Mouse (Mus musculus) thymus, postnatal 14 days (tissue): Measurements from ENCODE around the gene Scn9a.

Experiments
- DNase-seq: peaks from one replicate; pipeline ENCODE4 v3.0.0; 2021

The Scn9a gene

DNA sequence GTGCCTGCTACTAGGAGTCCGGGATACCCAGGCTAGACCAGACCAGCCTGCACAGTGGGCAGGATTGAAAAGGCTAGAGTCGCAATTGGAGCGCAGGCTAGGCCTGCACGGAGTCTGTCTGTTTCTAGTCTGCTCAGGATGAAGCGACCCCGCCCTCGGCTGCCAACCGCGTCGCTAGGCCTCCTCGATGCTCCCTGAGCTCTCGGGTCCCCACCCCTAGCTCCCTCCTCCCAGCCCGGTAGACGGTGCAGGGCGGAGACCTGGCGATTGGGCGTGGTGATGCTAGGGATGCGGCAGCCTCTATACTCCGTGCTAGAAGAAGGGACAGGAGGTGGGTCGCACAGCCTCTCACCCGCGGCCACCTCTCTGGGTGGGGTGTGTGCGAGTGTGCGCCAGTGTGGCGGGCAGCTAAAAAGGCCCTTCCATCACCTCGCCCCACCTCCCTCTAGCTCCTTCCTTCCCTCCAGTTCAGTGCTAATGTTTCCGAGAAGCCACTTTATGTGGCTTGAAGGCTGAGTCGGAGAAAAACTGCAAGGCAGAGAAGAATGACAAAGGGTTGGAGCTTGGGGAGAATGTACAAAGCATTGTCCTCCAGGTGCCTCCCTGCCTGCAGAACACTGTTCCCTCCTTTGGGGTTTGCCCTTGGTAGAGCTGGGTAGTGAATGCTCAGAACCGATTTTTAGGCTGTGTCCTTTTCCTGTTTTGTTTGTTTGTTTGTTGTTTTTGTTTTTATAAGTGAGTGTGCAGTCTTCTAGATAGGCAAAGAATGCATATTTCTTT lies at the start of gene Scn9a:
Scn9a (minus strand) TSS at position 383 of the 780 bp plus-strand sequence.
- DNase-seq = no peak

DNA sequence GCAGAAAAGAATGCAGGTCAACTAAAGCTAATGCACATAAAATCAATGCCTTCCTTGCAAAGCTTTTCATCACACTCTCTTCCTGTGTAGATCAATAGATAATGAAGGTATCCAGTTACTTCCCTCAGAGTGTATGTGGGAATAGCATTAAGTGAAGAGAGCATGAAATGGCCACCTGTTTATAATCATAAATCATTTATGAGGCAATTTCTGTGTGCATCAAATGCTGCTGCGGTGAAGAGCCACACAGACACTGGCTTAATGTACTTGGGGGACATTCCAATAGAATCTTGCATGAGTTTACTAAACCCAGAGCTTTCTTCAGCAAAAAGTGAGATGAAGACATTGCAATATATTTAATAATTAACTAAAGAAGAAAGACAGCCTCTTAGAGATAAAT lies 27.2 kb upstream of the Scn9a start:
- DNase-seq = no peak

DNA sequence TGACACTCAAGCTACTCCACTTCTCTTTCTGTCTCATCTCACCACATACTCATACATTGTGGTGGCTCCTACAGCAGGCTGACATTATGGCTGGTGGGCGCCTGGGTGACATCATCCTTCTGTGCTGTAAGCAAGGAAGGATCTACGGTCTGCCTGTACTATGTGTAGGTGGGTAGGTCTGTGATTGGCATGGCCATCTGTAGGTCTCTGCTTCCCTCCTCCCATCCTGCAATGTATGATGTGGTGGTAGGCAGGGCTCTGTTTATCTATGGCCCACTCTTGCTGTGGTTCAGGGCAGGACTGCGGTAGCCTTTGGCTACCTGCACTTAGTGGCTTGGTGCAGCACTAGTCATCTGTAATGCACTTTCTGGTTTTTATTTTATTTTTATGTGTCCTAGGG lies 21.7 kb upstream of the Scn9a start:
- DNase-seq = no peak

DNA sequence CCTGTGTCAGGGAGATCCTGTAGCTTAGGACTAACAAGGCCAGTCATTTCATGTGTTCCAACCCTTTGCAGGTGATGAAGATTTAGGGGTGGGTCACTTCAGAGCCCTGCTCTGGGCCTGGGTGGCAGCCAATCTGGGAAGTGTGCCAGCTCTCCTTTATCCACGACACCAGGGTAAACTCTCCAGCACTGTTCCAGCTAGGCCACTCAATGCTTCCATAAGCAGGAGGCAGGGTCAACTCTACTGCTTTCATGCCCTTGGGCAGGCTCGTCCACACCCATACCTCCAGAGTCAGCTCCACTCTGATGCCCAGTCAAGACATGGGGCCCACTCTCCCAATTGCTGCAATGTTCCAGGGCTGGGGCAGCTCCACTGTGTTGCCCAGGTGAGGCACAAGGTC lies 20.7 kb upstream of the Scn9a start:
- DNase-seq = no peak

DNA sequence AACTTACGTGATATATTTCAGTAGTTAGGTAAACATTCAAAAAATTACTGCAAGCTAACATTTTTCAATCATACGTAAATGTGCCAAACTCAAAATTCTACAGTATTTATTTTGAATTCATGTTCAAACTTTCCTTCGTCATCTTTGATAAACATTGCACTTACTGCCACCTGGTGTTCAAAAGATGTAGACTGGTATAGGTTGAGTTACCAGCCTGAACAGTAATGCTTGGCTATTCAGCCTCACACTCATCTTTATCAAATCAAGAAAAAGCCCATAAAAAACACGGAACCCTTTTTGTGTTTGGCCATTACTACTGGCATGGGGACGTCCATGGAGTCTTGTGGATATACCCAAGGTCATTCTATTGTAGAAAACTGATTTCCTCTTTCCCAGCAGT lies 9.6 kb upstream of the Scn9a start:
- no peak for DNase-seq

DNA sequence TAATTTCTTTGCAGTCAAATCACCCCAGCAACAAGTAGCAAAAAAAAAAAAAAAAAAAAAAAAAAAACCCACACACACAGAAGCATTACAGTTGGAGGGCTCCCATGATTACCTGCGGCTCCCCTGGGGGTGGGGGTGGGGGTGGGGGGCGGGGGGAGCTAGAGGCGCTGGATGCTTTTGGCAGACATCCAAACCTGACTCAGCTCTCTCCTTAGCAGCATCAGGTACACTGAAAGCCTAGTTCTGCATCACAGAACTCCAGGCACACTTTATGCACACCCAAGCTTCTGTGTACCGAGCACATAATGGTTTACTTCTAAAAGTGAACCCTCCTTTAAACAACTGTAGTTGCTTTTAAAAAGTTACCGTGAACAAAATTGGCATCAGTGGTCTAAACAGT lies 2.0 kb downstream of the Scn9a start:
- no peak for DNase-seq

DNA sequence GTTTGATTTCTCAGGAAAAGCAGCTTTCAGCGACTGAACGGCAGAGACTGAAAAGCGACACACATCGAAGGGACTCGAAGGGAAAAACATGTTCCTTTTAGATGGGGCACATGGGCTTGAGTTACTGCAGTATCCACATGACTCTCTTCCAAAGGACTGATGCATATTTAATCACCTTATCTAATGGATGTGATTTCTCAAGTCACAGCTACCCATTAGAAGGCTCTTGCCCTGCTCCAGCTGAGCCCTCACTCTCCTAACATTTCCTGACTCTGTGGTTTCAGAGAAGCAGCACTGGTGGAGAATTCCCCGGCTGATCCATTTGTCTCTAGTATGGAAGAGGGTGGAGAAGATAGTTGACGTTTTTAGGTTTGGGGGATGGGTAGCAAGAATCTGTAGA lies 23.7 kb downstream of the Scn9a start:
- no peak for DNase-seq

DNA sequence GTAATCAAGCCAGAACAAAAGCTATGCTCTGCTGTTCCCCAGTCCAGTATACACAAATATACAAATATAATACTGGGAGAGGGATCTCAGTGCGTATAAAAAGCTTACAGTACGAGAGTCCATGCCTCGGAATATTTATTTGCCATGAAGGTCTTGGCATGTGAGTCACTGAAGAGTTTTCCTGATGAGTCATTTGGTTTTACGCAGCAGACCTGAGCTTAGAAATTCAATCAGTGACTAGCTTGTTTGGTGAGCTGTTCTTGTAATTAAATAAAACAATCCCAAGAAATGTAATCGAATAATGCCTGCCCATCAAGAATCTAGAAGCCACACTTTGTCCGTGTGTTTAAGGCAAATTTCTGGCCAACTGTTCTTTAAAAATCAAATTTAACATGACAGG lies 37.4 kb downstream of the Scn9a start:
- DNase-seq = no peak

DNA sequence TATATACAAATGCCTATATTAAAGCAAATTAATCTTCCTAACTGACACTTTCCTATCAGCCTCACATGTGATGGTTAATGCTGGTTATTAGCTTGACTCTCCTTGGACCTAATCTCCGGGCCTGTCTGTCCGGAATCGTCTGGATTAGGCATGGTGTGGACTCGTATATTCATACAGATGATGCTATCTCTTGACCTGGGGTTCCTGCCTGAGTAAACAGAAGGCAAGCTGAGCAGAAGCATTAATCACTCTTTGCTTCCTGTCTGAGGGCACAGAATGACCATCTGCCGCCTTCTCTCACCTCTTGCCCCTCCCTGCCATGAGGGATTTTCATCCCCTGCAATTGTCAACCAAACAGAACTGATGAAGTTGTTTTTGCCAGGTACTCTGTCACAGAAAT lies 38.6 kb downstream of the Scn9a start:
- DNase-seq = no peak

DNA sequence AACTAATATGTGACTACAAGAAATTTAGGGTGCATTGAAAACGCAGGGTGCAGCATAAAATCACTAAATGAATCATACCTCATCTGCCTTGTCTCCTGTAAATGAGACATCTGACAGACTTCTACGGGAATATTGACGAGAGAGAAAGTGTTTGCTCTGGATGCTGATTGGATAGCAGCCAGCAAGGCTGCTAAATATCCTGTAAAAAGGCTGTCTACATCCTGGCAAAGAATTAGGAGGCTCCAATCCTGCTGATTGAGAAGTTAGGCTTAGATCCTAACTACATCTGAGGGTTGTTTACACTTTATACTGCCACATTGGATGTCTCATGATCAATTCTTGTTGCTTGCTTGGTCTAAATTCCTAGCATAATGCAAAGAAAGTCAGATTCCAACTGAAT lies 44.6 kb downstream of the Scn9a start:
- no peak for DNase-seq

DNA sequence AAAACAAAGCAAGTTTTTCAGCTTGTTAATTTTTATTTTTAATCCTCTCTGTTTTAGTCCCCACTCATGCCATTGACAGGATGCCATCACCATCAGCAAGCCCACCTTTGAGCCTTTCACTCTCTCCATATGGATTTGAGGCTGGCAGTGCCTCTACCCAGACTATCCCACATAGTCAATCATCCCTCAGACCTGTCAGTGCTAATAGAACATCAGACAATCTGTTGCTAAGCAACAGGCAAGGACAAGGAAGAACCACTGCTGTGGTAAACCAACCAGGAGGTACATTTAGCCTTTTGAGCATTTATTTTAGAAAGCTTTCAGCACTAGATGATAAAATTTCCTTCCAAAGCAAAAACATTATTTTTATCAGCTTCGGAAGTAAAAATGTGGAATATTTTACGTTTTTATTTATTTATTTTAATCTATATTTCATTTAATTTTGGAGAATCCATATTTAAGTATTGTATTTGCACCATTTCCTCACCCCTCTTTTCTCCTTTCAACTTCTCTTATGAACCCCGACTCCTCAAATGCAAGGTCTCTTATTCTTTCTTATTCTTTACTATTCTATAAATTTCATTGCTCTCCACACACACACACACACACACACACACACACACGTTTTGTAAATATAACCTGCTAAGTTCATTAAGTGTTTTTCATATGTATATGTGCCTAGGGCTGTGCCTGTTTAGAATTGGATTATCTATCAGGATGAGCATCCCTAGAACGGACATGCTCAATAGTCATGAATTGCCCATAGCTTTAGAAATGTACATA lies 54.5 kb downstream of the Scn9a start:
- no peak for DNase-seq

DNA sequence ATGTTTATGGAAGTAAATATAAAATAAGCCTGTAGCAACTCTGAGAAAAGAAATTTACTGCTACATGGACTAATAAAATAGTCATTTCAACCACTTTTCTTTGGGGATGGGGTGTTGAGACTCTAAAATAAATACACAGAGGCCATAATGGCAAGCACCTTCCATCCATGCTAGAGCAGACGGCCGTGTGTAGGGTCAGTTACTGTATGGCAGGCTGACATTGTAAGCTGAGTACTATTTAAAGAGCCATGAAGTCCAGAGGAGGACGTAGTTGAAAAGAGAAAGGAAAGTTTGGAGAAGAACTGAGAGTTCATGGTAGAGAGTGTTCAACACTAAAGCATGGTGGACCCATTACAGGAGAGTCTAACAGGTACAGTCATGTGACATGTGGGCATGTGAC lies 86.5 kb downstream of the Scn9a start:
- no peak for DNase-seq

DNA sequence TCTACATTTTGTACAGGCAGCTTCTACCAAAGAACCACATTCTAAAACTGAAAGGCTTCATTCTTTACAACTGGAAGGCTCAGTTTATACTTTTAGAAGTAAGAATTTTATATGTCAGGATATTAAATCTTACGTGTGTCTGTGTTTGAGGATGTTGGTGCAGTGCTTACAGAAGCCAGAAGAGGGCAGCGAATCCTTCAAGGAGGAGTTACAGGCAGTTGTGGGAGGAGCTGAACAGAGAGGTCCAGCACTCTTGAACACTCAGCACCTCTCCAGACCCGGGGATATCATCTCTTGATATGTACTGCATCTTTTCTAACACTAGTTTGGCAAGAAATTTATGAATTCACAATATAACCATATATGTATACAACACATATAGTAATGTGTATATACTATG lies 114.8 kb downstream of the Scn9a start:
- DNase-seq = no peak

DNA sequence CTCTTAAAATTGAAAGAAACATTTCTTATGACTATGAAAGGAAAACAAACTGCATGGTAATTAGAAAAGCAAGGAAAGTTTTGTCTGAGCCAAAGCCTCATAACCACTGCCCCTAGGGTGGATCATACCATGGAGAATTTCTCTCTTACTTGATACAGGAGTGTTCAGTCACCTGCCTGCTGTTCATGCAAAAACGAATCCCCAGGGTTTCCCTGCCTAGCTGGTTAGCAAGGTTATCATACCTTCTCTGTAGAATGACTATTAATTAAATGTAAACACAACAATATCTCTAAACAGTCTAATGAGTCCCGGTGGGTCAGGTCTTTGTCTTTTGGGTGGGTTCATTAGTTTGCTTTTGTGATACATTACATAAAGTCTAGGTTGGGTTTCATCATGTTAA lies 123.3 kb downstream of the Scn9a start:
- DNase-seq = no peak

DNA sequence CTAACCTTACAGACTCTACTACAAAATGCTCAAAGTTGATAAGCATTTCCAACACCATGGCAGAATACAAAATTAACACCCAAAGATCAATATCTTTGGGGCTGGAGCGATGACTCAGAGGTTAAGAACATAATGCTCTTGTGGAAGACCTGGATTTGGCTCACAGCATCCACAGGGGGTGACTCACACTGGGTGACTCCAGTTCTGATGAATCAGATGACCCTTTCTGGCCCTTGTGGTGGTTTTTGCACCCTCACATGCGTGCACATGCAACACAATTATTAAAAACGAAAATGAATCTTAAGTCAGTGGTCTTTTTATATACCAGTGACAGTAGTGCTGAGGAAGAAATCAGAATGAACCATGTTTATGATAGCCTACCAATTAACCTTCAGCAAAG lies 126.7 kb downstream of the Scn9a start:
- no peak for DNase-seq

DNA sequence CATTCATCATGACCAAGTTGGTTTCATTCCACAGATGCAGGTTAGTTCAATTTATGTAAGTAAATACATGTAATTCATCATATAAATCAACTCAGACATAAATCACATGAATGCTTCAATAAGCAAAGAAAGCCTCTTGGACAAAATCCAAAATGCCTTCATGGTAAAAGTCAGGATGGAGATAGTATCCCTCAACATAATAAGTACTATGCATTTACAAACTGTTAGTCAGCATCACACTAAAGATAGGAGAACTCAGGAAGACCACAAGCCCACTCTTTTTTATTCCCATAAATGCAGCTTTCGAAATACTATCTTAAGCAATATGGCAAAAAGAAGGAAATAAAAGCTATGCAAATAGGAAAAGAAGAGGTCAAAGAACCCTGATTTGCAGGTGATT lies 127.1 kb downstream of the Scn9a start:
- DNase-seq = no peak

DNA sequence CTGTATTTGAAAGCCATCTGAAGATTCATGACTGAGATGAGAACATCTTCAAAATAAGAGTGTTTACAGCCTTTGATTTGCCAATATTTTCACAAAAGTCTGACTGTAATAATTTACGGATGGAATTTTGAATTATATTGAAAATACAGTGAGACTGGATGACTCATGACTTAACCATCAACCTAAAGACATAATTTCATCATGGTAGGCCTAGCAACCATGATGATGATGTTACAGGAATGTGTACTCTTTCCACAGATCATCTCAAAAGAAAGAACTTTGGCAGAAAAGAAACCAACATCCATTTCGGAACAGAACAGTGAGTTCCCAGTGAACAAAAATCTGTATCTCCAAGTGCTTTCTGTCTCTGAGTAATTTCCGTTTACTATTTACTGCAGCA lies 132.6 kb downstream of the Scn9a start:
- DNase-seq = no peak

DNA sequence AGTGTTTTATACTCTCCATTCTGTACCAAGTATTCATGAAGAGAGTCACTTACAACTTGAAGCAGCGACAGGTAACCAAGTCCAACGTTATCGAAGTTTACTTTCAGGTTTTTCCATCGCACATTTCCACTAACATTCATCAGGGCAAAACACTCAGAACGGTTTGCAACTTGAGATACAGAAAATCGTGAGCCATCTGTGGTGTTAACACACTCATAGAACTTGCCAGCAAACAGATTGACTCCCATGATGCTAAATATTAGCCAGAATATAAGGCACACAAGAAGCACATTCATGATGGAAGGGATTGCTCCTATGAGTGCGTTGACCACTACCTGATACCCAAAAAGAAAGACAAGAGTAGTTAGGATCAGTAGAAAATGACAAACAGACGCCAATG lies 140.2 kb downstream of the Scn9a start:
- no peak for DNase-seq

DNA sequence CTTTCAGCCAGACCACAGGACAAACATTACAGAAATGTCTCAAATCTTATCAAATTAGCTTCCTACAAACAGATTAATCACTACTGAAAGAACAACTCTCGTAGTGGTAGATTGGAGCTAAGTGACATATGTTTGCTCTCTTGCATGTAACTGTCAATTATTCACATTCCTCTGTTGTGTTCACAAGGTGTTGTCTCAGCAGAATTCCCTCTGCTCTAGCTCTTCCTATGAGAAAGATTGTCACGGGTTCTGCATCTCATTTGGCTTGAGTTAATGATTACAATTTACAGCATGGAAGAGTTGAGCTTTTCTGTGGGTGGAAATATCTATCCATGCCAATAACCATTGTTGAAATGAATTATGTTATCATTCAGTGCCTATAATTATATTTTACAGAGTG lies 156.4 kb downstream of the Scn9a start:
- DNase-seq = no peak

DNA sequence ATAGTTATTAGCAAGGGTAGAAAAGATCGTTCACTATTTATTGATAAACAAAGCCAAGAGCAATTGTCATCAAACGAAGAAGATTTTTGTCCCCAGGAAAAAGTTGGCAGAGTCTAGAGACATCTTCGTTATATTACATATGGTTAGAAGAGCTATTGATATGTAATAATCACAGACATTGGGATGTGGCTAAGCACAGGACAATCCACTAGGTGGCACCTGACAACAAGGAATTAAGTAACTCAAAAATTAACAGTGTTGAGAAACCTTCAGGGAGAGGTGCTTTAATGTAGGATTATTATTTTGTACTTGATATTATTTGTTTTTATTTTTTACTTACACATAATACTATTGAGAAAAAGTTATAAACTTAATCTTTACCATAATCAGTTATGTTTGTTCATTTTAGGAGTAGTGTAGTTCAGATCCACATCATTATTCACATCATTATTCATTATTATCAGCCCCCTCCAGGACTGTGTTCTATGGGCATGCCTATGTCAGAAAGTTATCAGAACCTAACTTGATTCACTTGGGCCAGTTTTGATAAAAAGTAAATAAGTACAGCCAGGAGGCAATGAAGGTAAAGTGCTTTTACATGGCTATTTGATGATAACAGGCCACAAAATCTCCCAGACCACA lies 161.5 kb downstream of the Scn9a start:
- no peak for DNase-seq

DNA sequence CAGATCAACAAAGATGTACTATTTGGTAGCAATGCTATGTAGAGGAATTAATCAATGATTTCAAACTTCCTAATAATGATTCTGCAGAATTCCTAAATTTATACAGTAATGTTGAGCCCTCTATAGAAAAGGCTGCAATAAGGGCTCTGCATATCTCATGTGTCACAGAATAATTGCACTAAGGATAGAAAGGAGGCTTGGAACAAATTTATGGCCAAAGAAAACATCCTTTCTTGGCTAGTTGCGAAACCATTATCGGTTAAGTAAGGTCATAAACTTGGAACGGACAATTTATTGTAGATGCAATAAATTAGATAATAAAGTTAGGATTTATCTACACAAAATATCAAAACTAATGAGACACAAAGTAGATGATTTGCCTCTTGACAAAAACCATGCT lies 169.3 kb downstream of the Scn9a start:
- DNase-seq = no peak

DNA sequence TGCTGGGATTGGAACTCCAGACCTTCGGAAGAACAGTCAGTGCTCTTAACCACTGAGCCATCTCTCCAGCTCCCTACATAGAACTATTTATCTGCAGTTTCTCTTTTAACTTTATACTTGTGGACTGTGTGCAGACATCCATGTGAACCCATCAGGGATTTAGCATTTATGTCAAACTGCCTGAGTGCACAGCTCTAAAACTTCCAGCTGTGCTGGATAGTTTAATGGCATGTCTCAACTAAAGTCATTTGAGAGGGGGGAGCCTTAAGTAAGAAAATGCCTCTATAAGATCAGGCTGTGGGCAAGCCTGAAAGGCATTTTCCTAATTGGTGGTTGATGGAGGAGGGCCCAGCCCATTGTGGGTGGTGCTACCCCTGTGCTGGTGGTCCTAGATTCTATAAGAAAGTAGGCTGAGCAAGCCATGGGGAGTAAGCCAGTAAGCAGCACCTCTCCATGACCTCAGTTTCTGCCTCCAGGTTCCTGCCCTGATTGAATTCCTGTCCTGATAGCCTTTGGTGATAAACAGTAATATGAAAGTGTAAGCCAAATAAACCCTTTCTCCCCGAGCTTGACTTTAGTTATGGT lies 169.8 kb downstream of the Scn9a start:
- no peak for DNase-seq

DNA sequence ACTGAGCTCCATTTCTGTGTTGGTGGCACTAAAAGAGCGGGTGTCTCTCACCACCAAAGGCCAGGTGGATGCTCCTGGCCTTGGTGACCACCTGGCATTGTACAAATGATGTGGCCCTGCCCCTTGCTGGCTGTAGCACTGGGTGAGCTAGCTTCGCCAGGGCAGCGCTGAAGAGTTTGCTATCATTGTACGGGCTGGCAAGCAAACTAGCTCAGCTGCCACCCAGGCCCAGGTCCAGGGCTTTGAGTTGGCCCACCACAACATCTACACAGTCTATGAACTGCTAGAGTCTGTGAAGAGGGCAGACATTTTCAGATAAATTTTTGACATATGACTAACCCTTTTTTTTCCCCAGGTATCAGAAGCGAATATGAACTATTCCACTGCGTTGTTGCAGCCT lies 170.8 kb downstream of the Scn9a start:
- DNase-seq = no peak

DNA sequence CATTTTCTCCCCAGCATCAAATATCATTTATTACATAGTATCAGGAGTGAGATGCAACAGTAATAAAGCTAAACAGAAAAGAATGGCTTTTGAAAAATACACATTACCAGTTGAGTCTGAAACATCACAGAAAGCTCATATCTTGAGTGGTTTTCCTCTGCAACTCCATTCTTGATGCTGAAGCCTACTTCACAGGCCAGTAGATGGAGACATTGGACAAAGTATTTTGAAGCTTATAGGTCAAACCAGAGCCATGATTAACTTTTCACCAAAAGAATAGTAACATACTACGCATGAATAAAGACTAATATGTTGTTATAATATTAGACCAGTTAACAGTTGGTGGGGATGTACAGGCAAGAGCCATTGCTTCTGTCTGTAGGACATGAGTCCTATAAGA lies 172.3 kb downstream of the Scn9a start:
- no peak for DNase-seq
